In the genomic region with DNA sequence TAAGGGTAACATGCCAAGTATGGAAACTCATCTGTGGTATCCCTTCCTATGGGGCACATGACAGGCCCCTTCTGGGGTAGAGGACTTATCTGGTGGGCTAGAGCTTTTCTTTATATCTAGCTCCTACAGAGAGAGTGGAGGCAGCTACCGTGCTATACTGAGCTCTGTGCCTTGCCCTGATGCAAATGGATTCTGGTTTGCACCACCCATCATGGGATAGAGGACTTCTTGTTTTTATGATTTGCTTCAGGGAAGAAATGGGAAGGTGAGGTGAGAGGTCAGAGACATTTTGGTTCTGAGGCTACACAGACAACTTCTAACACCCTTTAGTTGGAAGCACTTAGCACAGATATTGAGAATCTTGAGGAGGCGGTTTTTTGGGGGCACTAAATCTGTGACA, we compare ENCODE assay signal across 23 mouse cellular contexts.
DNase-seq lines count a peak whose midpoint lies in the region; ATAC-seq and TF ChIP-seq lines count a peak whose summit lies in the region.
"Had no signal": no experiment of that assay in that cellular context is flagged by ENCODE, and none has a peak within 500 bp of the region (broad histone marks: within the 10 kb centered on the region; RNA-seq: fewer than 3 reads in every experiment).

No protein-coding gene starts in this region.

- WGBS in intestine, embryonic 14.5 days: 77% methylated on average over 2 of the region's 2 CpGs
- 86% methylated on average over 2 of the region's 2 CpGs for WGBS in intestine, embryonic 16.5 days

- ATAC-seq in intestine, embryonic 14.5 days (replicated peaks; ENCODE audit: low FRiP score, low TSS enrichment, low read depth): no peak
- no peak for ATAC-seq in intestine, embryonic 16.5 days
- peak; percentile 72 for ATAC-seq in monocyte, adult 5-6 weeks (replicated peaks; ENCODE audit: insufficient number of reproducible peaks, low FRiP score, low TSS enrichment, poor library complexity, severe bottlenecking)
- ATAC-seq: forebrain, postnatal 0 days; midbrain, embryonic 13.5 days had no signal

- H3K4me3 ChIP-seq in intestine, embryonic 14.5 days (ENCODE audit: low read depth, low read length): no peak overlapping the region
- H3K4me3 ChIP-seq in intestine, embryonic 16.5 days (ENCODE audit: low read length): no peak overlapping the region
- H3K4me3 ChIP-seq in E14TG2a.4 (replicated peaks; ENCODE audit: low read length): 0 out of 2 replicates have a peak overlapping the region, but pooled peaks have one; percentile 23
- H3K4me3 ChIP-seq in embryonic fibroblast, embryonic 13.5 days (ENCODE audit: insufficient read depth, low read length): no peak overlapping the region
- H3K4me3 ChIP-seq: embryonic facial prominence, embryonic 10.5 days; forebrain, embryonic 10.5 days; hindbrain, embryonic 12.5 days; limb, embryonic 10.5 days; liver, embryonic 13.5 days; midbrain, embryonic 13.5 days; neural tube, embryonic 12.5 days had no signal

- H3K36me3 ChIP-seq in intestine, embryonic 14.5 days (ENCODE audit: control insufficient read depth, insufficient read depth, low read length): no peaks in the 10 kb centered on the region
- no peaks in the 10 kb centered on the region; the same call in 1 of the 2 replicates for H3K36me3 ChIP-seq in intestine, embryonic 16.5 days (ENCODE audit: control insufficient read depth, insufficient read depth, low read length)
- H3K36me3 ChIP-seq in E14TG2a.4 (ENCODE audit: insufficient read depth, low read length): no peaks in the 10 kb centered on the region
- H3K36me3 ChIP-seq: embryonic facial prominence, embryonic 10.5 days; forebrain, embryonic 10.5 days; hindbrain, embryonic 12.5 days; limb, embryonic 10.5 days; liver, embryonic 13.5 days; midbrain, embryonic 13.5 days; neural tube, embryonic 12.5 days had no signal

- no peak overlapping the region for H3K27ac ChIP-seq in intestine, embryonic 14.5 days (ENCODE audit: low read depth)
- H3K27ac ChIP-seq in intestine, embryonic 16.5 days (ENCODE audit: low read length): no peak overlapping the region; the same call in 1 of the 2 replicates
- H3K27ac ChIP-seq in embryonic fibroblast, embryonic 13.5 days (ENCODE audit: insufficient read depth, low read length): peak overlapping the region; percentile 43; the same call in 1 of the 2 replicates
- H3K27ac ChIP-seq: embryonic facial prominence, embryonic 10.5 days; forebrain, embryonic 10.5 days; hindbrain, embryonic 12.5 days; limb, embryonic 10.5 days; liver, embryonic 13.5 days; midbrain, embryonic 13.5 days; neural tube, embryonic 12.5 days had no signal

- H3K27me3 ChIP-seq in intestine, embryonic 14.5 days (replicated peaks; ENCODE audit: control insufficient read depth, insufficient read depth, low read length): no peaks in the 10 kb centered on the region
- no peaks in the 10 kb centered on the region for H3K27me3 ChIP-seq in intestine, embryonic 16.5 days (replicated peaks; ENCODE audit: control insufficient read depth, insufficient read depth, low read length)
- no peaks in the 10 kb centered on the region for H3K27me3 ChIP-seq in E14TG2a.4 (ENCODE audit: insufficient read depth, low read length)
- H3K27me3 ChIP-seq: hindbrain, embryonic 12.5 days; liver, embryonic 13.5 days; megakaryocyte, embryonic 14.5 days; midbrain, embryonic 13.5 days; neural tube, embryonic 12.5 days; Patski had no signal

- TF ChIP-seq CTCF in E14TG2a.4 (conservative IDR thresholded peaks at IDR 0.05; ENCODE audit: low read length): no peak
- no peak for TF ChIP-seq CTCF in embryonic fibroblast, embryonic 13.5 days (IDR thresholded peaks at IDR 0.05; ENCODE audit: borderline replicate concordance, insufficient read depth, low read length)

- H3K9me3 ChIP-seq in intestine, embryonic 14.5 days (ENCODE audit: control insufficient read depth, low read length): 0 out of 2 replicates have a peak, but pooled peaks cover 6% of the 10 kb centered on the region
- peaks cover 10% of the 10 kb centered on the region for H3K9me3 ChIP-seq in intestine, embryonic 16.5 days (ENCODE audit: control insufficient read depth, low read length)
- H3K9me3 ChIP-seq in E14TG2a.4 (ENCODE audit: low read length): peaks cover 25% of the 10 kb centered on the region
- H3K9me3 ChIP-seq: limb, embryonic 10.5 days had no signal

- no peaks in the 10 kb centered on the region for H3K4me1 ChIP-seq in intestine, embryonic 14.5 days (replicated peaks; ENCODE audit: control insufficient read depth, insufficient read depth, low read length)
- H3K4me1 ChIP-seq in intestine, embryonic 16.5 days (ENCODE audit: control insufficient read depth, insufficient read depth, low read length): no peaks in the 10 kb centered on the region
- H3K4me1 ChIP-seq in E14TG2a.4 (replicated peaks; ENCODE audit: low read depth, low read length): peaks cover 13% of the 10 kb centered on the region
- 0 out of 2 replicates have a peak, but pooled peaks cover 2% of the 10 kb centered on the region for H3K4me1 ChIP-seq in embryonic fibroblast, embryonic 13.5 days (ENCODE audit: control insufficient read depth, insufficient read depth, low read length)
- H3K4me1 ChIP-seq: embryonic facial prominence, embryonic 10.5 days; forebrain, embryonic 10.5 days; hindbrain, embryonic 12.5 days; limb, embryonic 10.5 days; liver, embryonic 13.5 days; midbrain, embryonic 13.5 days; neural tube, embryonic 12.5 days had no signal

- peak; percentile 15 for DNase-seq in intestine, embryonic 14.5 days (ENCODE audit: low spot score)
- no peak for DNase-seq in kidney, postnatal 10 days
- DNase-seq in gastrocnemius, postnatal 25 days: no peak
- DNase-seq in kidney, adult 18-20 months: no peak
- DNase-seq: cerebellum, adult 9-10 months; forebrain, postnatal 0 days; gastrocnemius, postnatal 36 days; kidney, postnatal 14 days; liver, embryonic 13.5 days; thymus, adult 18-20 months; thymus, postnatal 4 days had no signal

- TF ChIP-seq POLR2A in embryonic fibroblast, embryonic 13.5 days (IDR thresholded peaks at IDR 0.05; ENCODE audit: low read depth, low read length): no peak

- no peak overlapping the region for H3K4me2 ChIP-seq in intestine, embryonic 14.5 days (ENCODE audit: low read length)
- no peak overlapping the region for H3K4me2 ChIP-seq in intestine, embryonic 16.5 days (ENCODE audit: low read depth, low read length)
- H3K4me2 ChIP-seq: hindbrain, embryonic 12.5 days; liver, embryonic 13.5 days; midbrain, embryonic 13.5 days; neural tube, embryonic 12.5 days had no signal

- H3K9ac ChIP-seq in intestine, embryonic 14.5 days (ENCODE audit: low read length): no peak overlapping the region
- H3K9ac ChIP-seq in intestine, embryonic 16.5 days (ENCODE audit: low read depth, low read length): no peak overlapping the region
- H3K9ac ChIP-seq: forebrain, postnatal 0 days; hindbrain, embryonic 12.5 days; liver, embryonic 13.5 days; midbrain, embryonic 13.5 days; neural tube, embryonic 12.5 days had no signal
